Mouse (Mus musculus) liver, embryonic 14.5 days (tissue): Measurements from ENCODE around the gene Sgms2.

Source experiments
- CTCF ChIP-seq: IDR thresholded peaks from 2 replicates; pipeline ENCODE4 v1.5.1; 2016; ENCODE audit warnings: antibody characterized with exemption, low read depth, control low read depth
- EP300 ChIP-seq: IDR thresholded peaks from 2 replicates; pipeline ENCODE4 v1.6.1; 2016; ENCODE audit warnings: antibody characterized with exemption, low read depth

- TF ChIP-seq CTCF (no peak), EP300 (no peak)
Measured at GRCm38 (mm10) chr3:131473496-131473895, 17.7 kb downstream of the Sgms2 start.
